Mouse (Mus musculus) left cerebral cortex, postnatal 36 days (tissue): ENCODE results near the gene Acot8. TPM values are rescaled to one million over a fixed set of nuclear protein-coding genes. Genes with fewer than 3 reads are reported as not detected.

Source experiments
- DNase-seq, 2 experiments: peaks; one replicate each; pipeline ENCODE4 v3.0.0; 2021 to 2022; ENCODE audit warnings: low spot score in 2 of 2, mixed read lengths in 1 of 2
- intact Hi-C: fragments of 180-260 bp; cut with DNase I; formaldehyde crosslinking; loops from one replicate; pipeline ENCODE4 v1.15.1; 2025
- total RNA-seq, 2 experiments: library from RNA; stranded (reverse); gene quantifications; 2 replicates each; pipeline ENCODE4 v1.2.3; 2021

Gene Acot8
- total RNA-seq, 2 experiments from 2014 or later = 25.5 to 27.6 TPM

- intact Hi-C loops = no loop called here
- peak in 1 of 2 experiments; percentile 21 for DNase-seq
Observed at GRCm38 (mm10) chr2:164786388-164786885, 18.2 kb downstream of the Acot8 start.

- intact Hi-C loops = no loop called here
- DNase-seq = peak; percentile 87 to 90
Observed at GRCm38 (mm10) chr2:164785481-164786387, 18.9 kb downstream of the Acot8 start, which contains the start of gene Snx21. Snx21 (plus strand) TSS chr2:164785823.

GRCm38 (mm10) chr2:164784869-164785420 is 19.7 kb downstream of the Acot8 start:
- no peak for DNase-seq
- intact Hi-C loops = no loop called here

- no peak for DNase-seq
- intact Hi-C loops = no loop called here
Observed at GRCm38 (mm10) chr2:164783926-164784581, 20.6 kb downstream of the Acot8 start.

- no peak for DNase-seq
Observed at GRCm38 (mm10) chr2:164781876-164782275, 22.8 kb downstream of the Acot8 start.

GRCm38 (mm10) chr2:164779481-164780086 is 25.1 kb downstream of the Acot8 start, which contains the start of gene Tnnc2:
Tnnc2 (minus strand) TSS chr2:164779967.
- DNase-seq = no peak
- intact Hi-C loops = no loop called here

More at GRCm38 (mm10) chr2:164781876-164782275, 22.8 kb downstream of the Acot8 start:
- intact Hi-C loops = no loop called here

GRCm38 (mm10) chr2:164778809-164779208 is 25.9 kb downstream of the Acot8 start:
- intact Hi-C loops = no loop called here
- no peak for DNase-seq

GRCm38 (mm10) chr2:164778015-164778287 is 26.7 kb downstream of the Acot8 start:
- DNase-seq = no peak
- intact Hi-C loops = no loop called here

- DNase-seq = no peak
- intact Hi-C loops = no loop called here
Observed at GRCm38 (mm10) chr2:164777246-164778014, 27.3 kb downstream of the Acot8 start.

GRCm38 (mm10) chr2:164776801-164777200 is 27.9 kb downstream of the Acot8 start:
- DNase-seq = no peak
- intact Hi-C loops = no loop called here

GRCm38 (mm10) chr2:164776130-164776529 is 28.6 kb downstream of the Acot8 start:
- intact Hi-C loops = no loop called here
- DNase-seq = no peak

GRCm38 (mm10) chr2:164773989-164774364 is 30.7 kb downstream of the Acot8 start:
- intact Hi-C loops = no loop called here

GRCm38 (mm10) chr2:164773229-164773988 is 31.3 kb downstream of the Acot8 start:
- intact Hi-C loops = no loop called here
- DNase-seq = no peak

More at GRCm38 (mm10) chr2:164773989-164774364, 30.7 kb downstream of the Acot8 start:
- DNase-seq = no peak

GRCm38 (mm10) chr2:164771123-164771522 is 33.6 kb downstream of the Acot8 start:
- intact Hi-C loops = no loop called here
- no peak for DNase-seq

GRCm38 (mm10) chr2:164770279-164770678 is 34.4 kb downstream of the Acot8 start:
- no peak for DNase-seq
- intact Hi-C loops = no loop called here

- intact Hi-C loops = no loop called here
- DNase-seq = peak; percentile 97 to 99
Observed at GRCm38 (mm10) chr2:164769258-164770037, 35.2 kb downstream of the Acot8 start, which contains the start of gene Ube2c. Ube2c (plus strand) TSS chr2:164769898.

- DNase-seq = no peak
- intact Hi-C loops = no loop called here
Observed at GRCm38 (mm10) chr2:164767812-164768540, 36.7 kb downstream of the Acot8 start.
